Mouse (Mus musculus) urinary bladder, postnatal 10 days (tissue): ENCODE measurements around the gene Gimap9.

Experiments used
- DNase-seq: peaks from one replicate; pipeline ENCODE4 v3.0.0; 2022; ENCODE audit warnings: low spot score

Gimap9 gene

GRCm38 (mm10) chr6:48696830-48697554 lies 21.1 kb downstream of the Gimap9 start:
- DNase-seq: no peak

- DNase-seq: no peak
These were observed 21.6 kb downstream of the Gimap9 start for GRCm38 (mm10) chr6:48697555-48697930.

GRCm38 (mm10) chr6:48698066-48698856 lies 22.3 kb downstream of the Gimap9 start:
- no peak for DNase-seq

DNA sequence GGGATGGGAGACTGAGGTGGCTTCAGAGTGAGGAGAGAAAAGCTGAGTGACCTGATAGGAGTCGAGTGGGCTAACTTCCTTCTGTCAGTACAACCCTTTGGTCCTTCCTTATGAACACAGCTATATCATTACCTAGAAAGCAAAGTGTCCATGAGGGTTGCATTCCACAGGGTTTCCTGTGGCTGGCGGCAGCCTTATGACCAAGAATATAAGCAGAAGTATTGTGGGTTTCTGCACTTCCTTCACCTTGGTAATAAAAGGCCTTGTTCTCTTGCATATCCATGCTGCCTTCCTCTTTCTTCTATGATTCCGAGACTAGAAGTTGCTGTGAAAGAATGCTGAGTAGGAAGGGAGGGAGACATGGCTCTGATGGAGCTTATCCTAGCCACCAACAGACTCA lies 23.0 kb downstream of the Gimap9 start:
- no peak for DNase-seq

GRCm38 (mm10) chr6:48700251-48701075 lies 24.5 kb downstream of the Gimap9 start:
- no peak for DNase-seq

DNA sequence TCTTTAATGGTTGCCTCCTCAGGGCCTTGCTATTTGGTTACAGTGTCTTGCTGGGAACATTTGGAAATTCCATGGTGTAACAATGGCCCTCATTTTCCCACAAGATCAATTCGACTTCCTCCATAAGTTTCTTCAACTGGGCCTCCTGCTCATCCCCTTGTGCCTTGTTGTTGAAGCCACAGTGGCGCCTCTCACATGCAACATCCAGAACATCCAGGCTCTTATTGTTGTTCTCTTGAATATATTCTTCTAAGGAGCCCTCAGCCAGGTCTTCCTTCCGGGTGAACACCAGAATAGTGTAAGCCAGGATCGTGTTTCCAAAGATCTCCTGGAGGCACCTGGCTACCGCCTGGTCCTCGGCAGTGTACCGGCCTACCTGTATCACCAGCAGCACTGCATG lies 26.2 kb downstream of the Gimap9 start:
- DNase-seq: no peak

GRCm38 (mm10) chr6:48702601-48703000 lies 26.7 kb downstream of the Gimap9 start:
- DNase-seq: no peak

DNA sequence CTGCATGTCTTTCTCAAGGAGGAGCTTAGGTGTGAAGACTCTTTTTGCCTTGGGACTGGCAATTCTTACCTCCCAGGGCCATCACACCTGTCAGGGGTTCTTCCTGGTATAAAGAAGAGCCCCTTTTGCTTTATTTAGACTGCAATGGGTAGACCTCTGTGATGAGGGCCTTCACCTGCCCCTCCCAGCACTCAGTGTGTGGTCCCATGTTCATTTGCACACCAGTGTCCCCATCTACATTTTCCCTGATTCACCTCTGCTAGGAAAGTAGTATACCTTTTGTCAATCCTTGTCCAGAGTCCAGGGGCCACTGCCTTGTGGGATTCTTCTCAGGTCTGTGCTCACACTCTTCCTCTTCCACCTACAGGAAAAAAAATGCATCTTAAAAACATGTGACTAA lies 28.2 kb downstream of the Gimap9 start:
- no peak for DNase-seq

GRCm38 (mm10) chr6:48706130-48706529 lies 30.2 kb downstream of the Gimap9 start:
- no peak for DNase-seq

- no peak for DNase-seq
These were observed 42.5 kb downstream of the Gimap9 start, which contains the start of the genes Gm28053 and Gimap7 for GRCm38 (mm10) chr6:48718455-48718854. Gene Gm28053 (plus strand): TSS chr6:48718607. Gene Gimap7 (plus strand): TSS chr6:48718621.

DNA sequence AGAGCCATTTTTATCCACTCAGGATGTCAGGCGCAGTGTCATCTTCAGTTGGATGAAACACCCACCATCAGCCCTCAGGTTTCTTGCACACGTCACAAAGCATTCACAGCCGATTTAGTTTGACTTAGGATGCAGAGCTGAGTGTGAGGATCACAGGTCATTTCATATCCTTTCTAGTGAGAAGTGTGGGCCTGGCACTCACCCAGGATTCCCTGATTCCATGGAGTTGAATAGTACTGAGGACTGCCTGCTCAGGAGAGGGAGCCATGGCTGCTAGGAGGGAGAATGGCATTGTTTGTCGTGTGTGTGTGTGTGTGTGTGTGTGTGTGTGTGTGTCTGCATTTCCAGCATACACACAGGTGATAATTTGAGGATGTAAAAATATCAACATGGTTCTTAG lies 44.4 kb downstream of the Gimap9 start:
- DNase-seq: no peak

- no peak for DNase-seq
These were observed 47.5 kb downstream of the Gimap9 start for GRCm38 (mm10) chr6:48723468-48723867.

DNA sequence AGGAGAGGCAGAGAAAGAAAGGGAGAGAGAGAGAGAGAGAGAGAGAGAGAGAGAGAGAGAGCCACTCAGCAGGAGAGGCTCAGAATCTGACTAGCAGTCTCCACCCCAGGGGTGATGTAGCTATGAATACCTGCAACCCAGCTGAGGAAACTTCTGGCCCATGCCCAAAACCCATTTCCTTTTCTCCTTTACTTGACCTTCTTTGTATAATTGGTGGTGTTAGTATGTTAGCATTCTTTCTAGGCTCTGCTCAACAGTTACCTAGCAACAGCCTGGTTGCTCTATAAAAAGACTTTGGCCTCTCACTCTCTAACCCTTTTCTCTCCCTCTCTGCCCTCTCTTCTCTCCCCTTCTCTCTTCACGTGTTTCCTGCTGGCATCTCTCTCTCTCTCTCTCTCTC lies 49.5 kb downstream of the Gimap9 start:
- no peak for DNase-seq

DNA sequence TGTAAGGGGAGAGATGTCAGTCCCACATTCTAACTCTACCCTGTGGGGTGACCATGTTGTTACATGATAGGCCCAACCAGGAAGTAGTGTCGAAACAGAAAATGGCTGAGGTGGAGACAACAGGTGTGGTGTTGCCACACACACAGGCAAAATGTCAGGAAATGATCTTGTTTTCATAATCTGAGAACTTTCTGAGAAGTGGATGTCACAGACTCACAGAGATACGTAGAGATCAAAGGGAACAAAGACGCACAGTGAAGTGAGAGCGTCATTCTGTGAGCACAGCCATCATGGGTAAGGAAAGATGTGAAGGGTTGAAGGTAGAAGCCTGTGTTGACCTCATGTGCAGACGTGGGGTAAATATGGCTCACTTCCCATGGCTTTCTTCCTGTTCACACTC lies 51.8 kb downstream of the Gimap9 start:
- no peak for DNase-seq
